Mouse (Mus musculus) heart, embryonic 16.5 days (tissue): ENCODE data around the gene Sarnp. TPM values are rescaled to one million over a fixed set of nuclear protein-coding genes. Genes with fewer than 3 reads are reported as not detected.

ENCODE experiments used
- ATAC-seq: fragments of 200-750 bp; cut with Nextera tagmentation; replicated peaks from 2 replicates; pipeline ENCODE4 v1.8.0; 2017; ENCODE audit warnings: moderate number of reproducible peaks; ENCODE audit not compliant: insufficient read depth, low FRiP score; ENCODE audit errors: extremely low read depth
- H3K27ac ChIP-seq: fragments of 300-500 bp; sonication (generic); 2 replicates; pipeline ENCODE4 v1.5.1; 2014; ENCODE audit warnings: mild to moderate bottlenecking, low read length, control low read depth, moderate library complexity
- H3K27me3 ChIP-seq: fragments of 300-500 bp; sonication (generic); 2 replicates; pipeline ENCODE4 v1.6.1; 2014; ENCODE audit warnings: low read length, mixed read lengths; ENCODE audit not compliant: control insufficient read depth, insufficient read depth
- H3K36me3 ChIP-seq: fragments of 300-500 bp; sonication (generic); 2 replicates; pipeline ENCODE4 v1.6.1; 2014; ENCODE audit not compliant: control insufficient read depth, insufficient read depth
- H3K4me1 ChIP-seq: fragments of 300-500 bp; sonication (generic); 2 replicates; pipeline ENCODE4 v1.6.1; 2014; ENCODE audit warnings: low read length, mixed read lengths; ENCODE audit not compliant: control insufficient read depth, insufficient read depth
- H3K4me2 ChIP-seq: fragments of 300-500 bp; sonication (generic); 2 replicates; pipeline ENCODE4 v1.6.1; 2014; ENCODE audit warnings: low read depth, mild to moderate bottlenecking, control low read depth, low read length
- H3K4me3 ChIP-seq: fragments of 300-500 bp; sonication (generic); 2 replicates; pipeline ENCODE4 v1.5.1; 2014; ENCODE audit warnings: mild to moderate bottlenecking, control low read depth, low read length
- H3K9ac ChIP-seq: fragments of 300-500 bp; sonication (generic); 2 replicates; pipeline ENCODE4 v1.6.1; 2014; ENCODE audit warnings: low read length, control low read depth
- H3K9me3 ChIP-seq: fragments of 300-500 bp; sonication (generic); replicated peaks from 2 replicates; pipeline ENCODE4 v1.6.1; 2016; ENCODE audit warnings: low read length; ENCODE audit not compliant: control insufficient read depth
- whole genome bisulfite sequencing: fragments of 180-500 bp; shearing (Covaris S2); extraction: QIAGEN DNeasy Blood & Tissue Kit; methylation state at CpG from one replicate; pipeline ENCODE4 v1.1.7; 2014; 5-methylcytosine and 5-hydroxymethylcytosine counted together
- polyA plus RNA-seq: library from polyadenylated mRNA; unstranded; fragments of >200 nt; fragmentation: Nextera tagmentation; extraction: Ambion mirVana; gene quantifications from 2 replicates; pipeline ENCODE4 v1.2.1, GENCODE M21; 2015

Gene Sarnp
- polyA plus RNA-seq, 1 experiment from 2014 or later: 169 TPM

DNA sequence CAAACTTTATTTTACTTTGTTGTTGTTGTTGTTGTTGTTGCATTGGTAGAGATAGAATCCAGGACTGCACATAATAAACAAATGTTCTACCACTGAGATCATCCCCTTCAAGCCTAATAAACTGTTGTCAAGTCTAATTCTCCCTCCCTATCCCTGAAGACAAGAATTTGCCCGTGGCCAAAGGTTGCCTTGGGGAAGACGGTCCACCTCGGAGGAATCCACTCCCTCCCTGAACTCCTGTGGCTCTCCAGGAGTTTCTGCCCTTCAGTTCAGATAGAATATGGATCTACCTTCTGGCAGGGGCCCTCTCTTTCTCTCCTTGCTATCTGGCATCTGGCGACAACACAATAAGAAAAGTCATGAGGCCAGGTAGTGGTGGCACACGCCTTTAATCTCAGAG, 87.7 kb downstream of the Sarnp start:
- Histone ChIP-seq H3K27ac (no peak overlapping the region), H3K9ac (no peak overlapping the region), H3K4me1 (peaks cover 6% of the 10 kb centered on the region), H3K4me2 (no peak overlapping the region), H3K9me3 (no peaks in the 10 kb centered on the region), H3K36me3 (no peaks in the 10 kb centered on the region), H3K4me3 (no peak overlapping the region), H3K27me3 (no peaks in the 10 kb centered on the region)
- ATAC-seq: no peak
- WGBS: 71% methylated on average over 5 of the region's 5 CpGs

DNA sequence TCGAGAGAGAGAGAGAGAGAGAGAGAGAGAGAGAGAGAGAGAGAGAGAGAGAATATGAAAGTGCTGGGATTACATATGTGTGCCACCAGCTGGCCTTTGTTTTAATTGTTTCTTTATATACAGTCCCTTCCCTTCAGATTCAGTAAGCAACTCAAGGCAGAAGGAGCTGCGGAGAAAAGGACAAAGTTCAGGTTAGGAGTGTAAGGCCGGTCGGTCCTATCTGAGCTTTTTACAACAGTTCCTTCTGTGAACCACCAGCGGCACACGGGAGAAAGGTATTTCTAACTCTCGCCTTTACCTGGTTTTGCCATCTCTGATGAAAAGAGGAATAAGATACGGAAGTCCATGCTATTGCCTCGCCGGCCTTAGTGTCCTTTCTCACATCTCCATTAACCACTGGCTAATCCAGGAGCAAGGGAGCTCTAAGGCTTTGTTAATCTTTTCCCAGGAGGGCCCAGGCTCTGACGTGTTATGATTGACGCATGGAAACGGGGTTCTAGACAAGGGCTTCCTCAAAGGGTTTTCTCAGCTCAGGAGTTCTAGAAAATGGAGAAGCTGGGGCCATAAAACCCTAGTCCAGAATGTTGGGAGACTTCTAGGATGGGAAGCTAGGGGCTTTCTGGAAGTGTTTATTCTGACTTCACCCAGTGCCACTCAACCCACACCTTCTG, 91.8 kb downstream of the Sarnp start:
- WGBS: 66% methylated on average over 13 of the region's 13 CpGs
- Histone ChIP-seq H3K27ac (peak overlapping the region; percentile 93), H3K9me3 (no peaks in the 10 kb centered on the region), H3K36me3 (peaks cover 2% of the 10 kb centered on the region; the same call in 1 of the 2 replicates), H3K4me2 (peak overlapping the region; percentile 69), H3K27me3 (no peaks in the 10 kb centered on the region), H3K9ac (peak overlapping the region; percentile 98), H3K4me1 (peaks cover 19% of the 10 kb centered on the region), H3K4me3 (peak overlapping the region; percentile 88)
- no peak for ATAC-seq

DNA sequence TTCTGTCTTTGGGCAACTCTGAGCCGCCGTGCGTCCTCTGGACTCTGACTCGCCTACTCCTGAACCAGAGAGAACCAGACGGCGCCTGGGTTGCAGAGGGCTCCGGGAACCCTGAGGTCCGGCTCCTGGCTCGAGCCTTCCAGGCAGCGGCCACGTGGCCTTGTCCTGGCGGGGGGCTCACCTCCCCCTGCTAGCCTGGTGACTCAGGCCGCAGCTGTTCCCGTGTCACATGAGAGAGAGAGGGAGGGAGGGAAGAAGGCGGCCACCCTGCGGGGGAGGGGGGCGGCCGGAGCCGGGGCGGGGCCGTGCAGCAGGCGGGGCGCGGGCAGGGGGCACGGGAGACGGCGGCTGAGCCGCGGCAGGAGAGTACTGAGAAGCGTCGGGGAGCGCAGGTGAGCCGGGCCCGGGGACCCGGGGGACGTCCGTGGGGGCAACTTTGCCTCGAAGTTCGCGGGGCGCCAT, 92.5 kb downstream of the Sarnp start:
- Histone ChIP-seq H3K4me3 (peak overlapping the region; percentile 88), H3K4me1 (peaks cover 19% of the 10 kb centered on the region), H3K27me3 (no peaks in the 10 kb centered on the region), H3K27ac (peak overlapping the region; percentile 93), H3K4me2 (peak overlapping the region; percentile 69), H3K36me3 (peaks cover 9% of the 10 kb centered on the region), H3K9ac (peak overlapping the region; percentile 98), H3K9me3 (no peaks in the 10 kb centered on the region)
- ATAC-seq: peak; percentile 88
- under 1% methylated on average over 33 of the region's 41 CpGs for WGBS

GRCm38 (mm10) chr10:128910066-128910841, 93.1 kb downstream of the Sarnp start:
- peaks cover 14% of the 10 kb centered on the region for H3K36me3 ChIP-seq
- no peaks in the 10 kb centered on the region for H3K27me3 ChIP-seq
- H3K4me1 ChIP-seq: peaks cover 19% of the 10 kb centered on the region
- 1% methylated on average over 51 of the region's 66 CpGs for WGBS
- H3K9ac ChIP-seq: peak overlapping the region; percentile 98
- peak overlapping the region; percentile 88 for H3K4me3 ChIP-seq
- ATAC-seq: peak; percentile 54
- no peaks in the 10 kb centered on the region for H3K9me3 ChIP-seq
- H3K27ac ChIP-seq: peak overlapping the region; percentile 93
- H3K4me2 ChIP-seq: peak overlapping the region; percentile 69

DNA sequence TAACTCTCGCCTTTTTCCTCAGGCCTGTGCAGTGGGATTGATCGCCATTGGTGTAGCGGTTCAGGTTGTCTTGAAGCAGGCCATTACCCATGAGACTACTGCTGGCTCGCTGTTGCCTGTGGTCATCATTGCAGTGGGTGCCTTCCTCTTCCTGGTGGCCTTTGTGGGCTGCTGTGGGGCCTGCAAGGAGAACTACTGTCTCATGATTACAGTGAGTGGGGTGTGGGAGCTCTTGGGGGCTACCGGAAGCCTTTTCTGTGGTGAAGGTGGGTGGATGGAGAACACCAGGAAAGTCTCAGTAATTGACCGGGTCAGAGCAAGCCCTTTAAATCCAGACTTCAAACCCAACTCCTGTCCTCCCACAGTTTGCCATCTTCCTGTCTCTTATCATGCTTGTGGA, 94.3 kb downstream of the Sarnp start:
- H3K27ac ChIP-seq: no peak overlapping the region
- ATAC-seq: no peak

GRCm38 (mm10) chr10:128912268-128912667, 95.1 kb downstream of the Sarnp start:
- 85% methylated on average over 4 of the region's 4 CpGs for WGBS
- Histone ChIP-seq H3K4me2 (no peak overlapping the region), H3K4me1 (peaks cover 19% of the 10 kb centered on the region), H3K4me3 (no peak overlapping the region), H3K36me3 (peaks cover 16% of the 10 kb centered on the region), H3K9ac (no peak overlapping the region), H3K27me3 (no peaks in the 10 kb centered on the region), H3K27ac (no peak overlapping the region), H3K9me3 (no peaks in the 10 kb centered on the region)
- ATAC-seq: no peak

More for the DNA sequence above, 94.3 kb downstream of the Sarnp start:
- H3K36me3 ChIP-seq: peaks cover 16% of the 10 kb centered on the region
- H3K4me2 ChIP-seq: peak overlapping the region; percentile 69
- H3K9ac ChIP-seq: peak overlapping the region; percentile 98; the same call in 1 of the 2 replicates
- H3K9me3 ChIP-seq: no peaks in the 10 kb centered on the region
- 86% methylated on average over 6 of the region's 6 CpGs for WGBS
- peak overlapping the region; percentile 88 for H3K4me3 ChIP-seq
- peaks cover 19% of the 10 kb centered on the region for H3K4me1 ChIP-seq
- no peaks in the 10 kb centered on the region for H3K27me3 ChIP-seq

GRCm38 (mm10) chr10:128912791-128913190, 95.7 kb downstream of the Sarnp start:
- peaks cover 18% of the 10 kb centered on the region for H3K36me3 ChIP-seq
- 66% methylated on average over 4 of the region's 4 CpGs for WGBS

DNA sequence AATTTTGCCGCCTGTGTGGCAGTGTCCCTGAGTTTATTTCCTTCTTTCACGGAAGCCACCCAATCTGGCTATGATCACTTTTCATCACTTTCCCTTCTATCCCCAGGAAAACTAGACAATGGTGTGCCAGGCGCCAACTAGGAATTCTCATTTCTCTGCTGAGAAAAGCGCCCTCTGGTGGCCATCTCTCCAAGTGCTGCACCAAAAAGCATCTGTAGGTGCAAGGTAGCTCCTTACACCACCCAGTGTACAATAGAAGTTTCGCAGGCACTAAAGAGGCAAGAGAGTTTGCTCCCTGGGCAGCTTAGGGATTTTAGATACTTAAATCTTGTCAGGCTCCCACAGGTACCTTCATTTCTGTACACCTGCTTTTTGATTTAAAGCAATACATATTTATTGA, 96.1 kb downstream of the Sarnp start:
- Histone ChIP-seq H3K27me3 (no peaks in the 10 kb centered on the region), H3K9ac (no peak overlapping the region), H3K27ac (no peak overlapping the region), H3K36me3 (peaks cover 19% of the 10 kb centered on the region), H3K4me3 (no peak overlapping the region), H3K9me3 (no peaks in the 10 kb centered on the region), H3K4me1 (peaks cover 19% of the 10 kb centered on the region), H3K4me2 (no peak overlapping the region)
- 11% methylated on average over 5 of the region's 5 CpGs for WGBS
- ATAC-seq: no peak

More at GRCm38 (mm10) chr10:128912791-128913190, 95.7 kb downstream of the Sarnp start:
- H3K9me3 ChIP-seq: no peaks in the 10 kb centered on the region
- H3K4me2 ChIP-seq: no peak overlapping the region
- H3K4me1 ChIP-seq: peaks cover 19% of the 10 kb centered on the region
- no peak for ATAC-seq
- H3K9ac ChIP-seq: no peak overlapping the region
- H3K27me3 ChIP-seq: no peaks in the 10 kb centered on the region
- H3K4me3 ChIP-seq: no peak overlapping the region
- H3K27ac ChIP-seq: no peak overlapping the region

GRCm38 (mm10) chr10:128913696-128914095, 96.6 kb downstream of the Sarnp start:
- ATAC-seq: no peak
- H3K27me3 ChIP-seq: no peaks in the 10 kb centered on the region
- 85% methylated on average over 12 of the region's 12 CpGs for WGBS
- H3K9ac ChIP-seq: no peak overlapping the region
- H3K4me3 ChIP-seq: no peak overlapping the region
- no peaks in the 10 kb centered on the region for H3K9me3 ChIP-seq
- no peak overlapping the region for H3K27ac ChIP-seq
- H3K36me3 ChIP-seq: peaks cover 19% of the 10 kb centered on the region
- peaks cover 19% of the 10 kb centered on the region for H3K4me1 ChIP-seq
- H3K4me2 ChIP-seq: no peak overlapping the region
